In genomic region chr4:102087566-102088234, GRCm38 (mm10) we compare ENCODE assay signal across 8 mouse cellular contexts. TPM values are rescaled to one million over a fixed set of nuclear protein-coding genes. Genes with fewer than 3 reads are reported as not detected.
DNase-seq lines count a peak whose midpoint lies in the region; ATAC-seq and TF ChIP-seq lines count a peak whose summit lies in the region.

No protein-coding gene starts in this region.

- peak overlapping the region; percentile 64 for H3K9ac ChIP-seq in midbrain, embryonic 11.5 days (ENCODE audit: low read length)
- H3K9ac ChIP-seq in stomach, postnatal 0 days (ENCODE audit: low read length), result 0 out of 2 replicates have a peak overlapping the region, but pooled peaks have one; percentile 27

- no peak overlapping the region for H3K27ac ChIP-seq in midbrain, embryonic 11.5 days (ENCODE audit: low read depth, low read length)
- no peak overlapping the region for H3K27ac ChIP-seq in stomach, postnatal 0 days (replicated peaks)

- DNase-seq in lung, adult 2 months, result peak; percentile 6
- no peak for DNase-seq in lung, postnatal 14 days
- DNase-seq in cerebellum, postnatal 36 days, result peak; percentile 78 to 85
- peak; percentile 45 to 61 for DNase-seq in frontal cortex, postnatal 36 days (ENCODE audit: low spot score in 2 of 2)
- DNase-seq in layer of hippocampus, postnatal 36 days, result peak; percentile 30
- peak; percentile 96 for DNase-seq in midbrain, embryonic 11.5 days (ENCODE audit: low spot score, missing footprints)
- DNase-seq in stomach, postnatal 0 days (ENCODE audit: low spot score), result peak; percentile 24

- peak; percentile 87 for ATAC-seq in midbrain, embryonic 11.5 days (ENCODE audit: low FRiP score)
- ATAC-seq in stomach, postnatal 0 days (ENCODE audit: low FRiP score, low TSS enrichment), result peak; percentile 53; the same call in 1 of the 2 replicates
- no peak for ATAC-seq in CD4-positive, CD25-positive, alpha-beta regulatory T cell, adult 4 months

- H3K4me3 ChIP-seq in lung, adult 2 months (replicated peaks; ENCODE audit: extremely low read depth, low read depth, low read length), result peak overlapping the region; percentile 57
- H3K4me3 ChIP-seq in midbrain, embryonic 11.5 days (ENCODE audit: low read depth, low read length), result peak overlapping the region; percentile 64
- H3K4me3 ChIP-seq in stomach, postnatal 0 days (ENCODE audit: low read depth, low read length), result peak overlapping the region; percentile 47

- TF ChIP-seq POLR2A in lung, adult 2 months (IDR thresholded peaks at IDR 0.05; ENCODE audit: borderline replicate concordance, extremely low read depth, low read depth, low read length), result no peak

- peaks cover 16% of the 10 kb centered on the region for H3K27me3 ChIP-seq in midbrain, embryonic 11.5 days (ENCODE audit: control insufficient read depth, insufficient read depth, low read length)
- H3K27me3 ChIP-seq in stomach, postnatal 0 days (ENCODE audit: control insufficient read depth, insufficient read depth, low read length), result peaks cover 9% of the 10 kb centered on the region; the same call in 1 of the 2 replicates

- H3K4me2 ChIP-seq in midbrain, embryonic 11.5 days, result peak overlapping the region; percentile 98
- peak overlapping the region; percentile 80 for H3K4me2 ChIP-seq in stomach, postnatal 0 days (replicated peaks; ENCODE audit: low read depth)

- TF ChIP-seq CTCF in lung, adult 2 months (IDR thresholded peaks at IDR 0.05; ENCODE audit: insufficient read depth, low read length), result no peak
- no peak for TF ChIP-seq CTCF in stomach, postnatal 0 days (IDR thresholded peaks at IDR 0.05; ENCODE audit: low read depth)

- H3K4me1 ChIP-seq in lung, adult 2 months (ENCODE audit: control insufficient read depth, insufficient read depth, low read length), result no peaks in the 10 kb centered on the region; the same call in 1 of the 2 replicates
- peaks cover 3% of the 10 kb centered on the region for H3K4me1 ChIP-seq in midbrain, embryonic 11.5 days (ENCODE audit: control insufficient read depth, insufficient read depth, low read length)
- H3K4me1 ChIP-seq in stomach, postnatal 0 days (replicated peaks; ENCODE audit: control insufficient read depth, insufficient read depth), result no peaks in the 10 kb centered on the region

- under 1% methylated on average over 64 of the region's 64 CpGs for WGBS in lung, adult 2 months
- 2% methylated on average over 64 of the region's 64 CpGs for WGBS in midbrain, embryonic 11.5 days
- under 1% methylated on average over 64 of the region's 64 CpGs for WGBS in stomach, postnatal 0 days

- H3K36me3 ChIP-seq in midbrain, embryonic 11.5 days (ENCODE audit: control insufficient read depth, insufficient read depth, low read length), result no peaks in the 10 kb centered on the region
- no peaks in the 10 kb centered on the region for H3K36me3 ChIP-seq in stomach, postnatal 0 days (ENCODE audit: control insufficient read depth, insufficient read depth, low read length)

- no peaks in the 10 kb centered on the region for H3K9me3 ChIP-seq in midbrain, embryonic 11.5 days (ENCODE audit: control insufficient read depth, low read length)
- H3K9me3 ChIP-seq in stomach, postnatal 0 days (ENCODE audit: control insufficient read depth, low read length), result no peaks in the 10 kb centered on the region

- TF ChIP-seq EP300 in stomach, postnatal 0 days (optimal IDR thresholded peaks at IDR 0.05), result no peak

RNA-seq across cellular contexts. Expression of gene Pde4b, which starts 0.4 kb away (rescaled TPM):
- 19.9 and 23.1 TPM in 2 replicates for polyA plus RNA-seq in lung, adult 2 months (2012; rRNA removed)
- 10 to 100 TPM; 65.7 to 71.9 TPM for total RNA-seq in layer of hippocampus, postnatal 36 days (2021)
- 7.5 and 9.9 TPM in 2 replicates for polyA plus RNA-seq in midbrain, embryonic 11.5 days (2014; fragmentation: Nextera tagmentation; extraction: Ambion mirVana)
- polyA plus RNA-seq in stomach, postnatal 0 days (2015; fragmentation: Nextera tagmentation; extraction: Ambion mirVana), result 9.1 and 10.9 TPM in 2 replicates
- polyA plus RNA-seq in CD4-positive, CD25-positive, alpha-beta regulatory T cell, adult 4 months (2017; shearing (Covaris generic)), result 10 to 100 TPM; 68.4 to 84.0 TPM
